Mouse (Mus musculus): ENCODE measurements around the gene Olfr606.

- no peak for TF ChIP-seq CTCF (IDR thresholded peaks at IDR 0.05; ENCODE audit: low read depth, low read length)
- TF ChIP-seq POLR2A (IDR thresholded peaks at IDR 0.05; ENCODE audit: borderline replicate concordance, low read depth, low read length), result no peak
Observed at GRCm38 (mm10) chr7:103497962-103498361, 49.1 kb downstream of the Olfr606 start, which contains the start of gene Olfr609.
